Comparison of ENCODE assay signal across 30 mouse cellular contexts in genomic region chr9:91456253-91456823, GRCm38 (mm10).
A peak's percentile ranks its signal among the peaks of the same experiment; 100 is the strongest.
DNase-seq lines count a peak whose midpoint lies in the region; ATAC-seq lines count a peak whose summit lies in the region.
"Had no signal": no experiment of that assay in that cellular context is flagged by ENCODE, and none has a peak within 500 bp of the region (broad histone marks: within the 10 kb centered on the region; RNA-seq: fewer than 3 reads in every experiment).

No protein-coding gene starts in this region.

- H3K36me3 ChIP-seq in hindbrain, embryonic 16.5 days (ENCODE audit: control insufficient read depth, insufficient read depth, low read length) = no peaks in the 10 kb centered on the region
- no peaks in the 10 kb centered on the region for H3K36me3 ChIP-seq in hindbrain, embryonic 12.5 days
- H3K36me3 ChIP-seq in neural tube, embryonic 11.5 days (ENCODE audit: control insufficient read depth, insufficient read depth, low read length) = no peaks in the 10 kb centered on the region
- H3K36me3 ChIP-seq in neural tube, embryonic 15.5 days = no peaks in the 10 kb centered on the region
- H3K36me3 ChIP-seq in forebrain, embryonic 14.5 days (ENCODE audit: control insufficient read depth, insufficient read depth, low read length) = no peaks in the 10 kb centered on the region
- H3K36me3 ChIP-seq: heart, embryonic 13.5 days; limb, embryonic 10.5 days; limb, embryonic 15.5 days; liver, embryonic 13.5 days had no signal

- DNase-seq in neural tube, embryonic 11.5 days (ENCODE audit: low spot score) = no peak
- DNase-seq in forebrain, embryonic 14.5 days (ENCODE audit: low spot score) = peak; percentile 78
- no peak for DNase-seq in adrenal gland, postnatal 25 days
- DNase-seq: adrenal gland, postnatal 36 days; B cell, adult 2 months; cerebellum, adult 2 months; cerebellum, postnatal 36 days; gastrocnemius, adult 2 months; gastrocnemius, postnatal 36 days; heart, adult 2 months; heart, postnatal 10 days; kidney, adult 11 months; kidney, postnatal 14 days; layer of hippocampus, adult 9-11 months; liver, embryonic 13.5 days; lung, adult 18-20 months; right cerebral cortex, adult 18-20 months; spleen, adult 18-20 months; thymus, postnatal 14 days had no signal

- H3K4me3 ChIP-seq in hindbrain, embryonic 16.5 days (ENCODE audit: low read length) = no peak overlapping the region
- H3K4me3 ChIP-seq in hindbrain, embryonic 12.5 days = no peak overlapping the region
- H3K4me3 ChIP-seq in neural tube, embryonic 11.5 days (ENCODE audit: low read depth, low read length) = no peak overlapping the region
- H3K4me3 ChIP-seq in neural tube, embryonic 15.5 days (replicated peaks) = no peak overlapping the region
- no peak overlapping the region for H3K4me3 ChIP-seq in forebrain, embryonic 14.5 days (ENCODE audit: low read depth, low read length)
- H3K4me3 ChIP-seq: gastrocnemius, adult 2 months; heart, adult 2 months; heart, embryonic 13.5 days; limb, embryonic 10.5 days; limb, embryonic 15.5 days; liver, embryonic 13.5 days; myocyte had no signal

- H3K27me3 ChIP-seq in hindbrain, embryonic 16.5 days (replicated peaks; ENCODE audit: control insufficient read depth, insufficient read depth, low read length) = no peaks in the 10 kb centered on the region
- H3K27me3 ChIP-seq in hindbrain, embryonic 12.5 days = no peaks in the 10 kb centered on the region
- no peaks in the 10 kb centered on the region for H3K27me3 ChIP-seq in neural tube, embryonic 11.5 days (ENCODE audit: control insufficient read depth, insufficient read depth, low read length)
- no peaks in the 10 kb centered on the region for H3K27me3 ChIP-seq in neural tube, embryonic 15.5 days (replicated peaks)
- H3K27me3 ChIP-seq in forebrain, embryonic 14.5 days (replicated peaks; ENCODE audit: control insufficient read depth, insufficient read depth, low read length) = no peaks in the 10 kb centered on the region
- H3K27me3 ChIP-seq: heart, embryonic 13.5 days; limb, embryonic 15.5 days; liver, embryonic 13.5 days had no signal

- no peak overlapping the region for H3K9ac ChIP-seq in hindbrain, embryonic 16.5 days (ENCODE audit: low read depth, low read length)
- no peak overlapping the region for H3K9ac ChIP-seq in hindbrain, embryonic 12.5 days
- H3K9ac ChIP-seq in neural tube, embryonic 11.5 days (ENCODE audit: low read length) = no peak overlapping the region
- H3K9ac ChIP-seq in neural tube, embryonic 15.5 days (replicated peaks) = no peak overlapping the region
- H3K9ac ChIP-seq in forebrain, embryonic 14.5 days (ENCODE audit: low read length) = no peak overlapping the region
- H3K9ac ChIP-seq: heart, embryonic 13.5 days; limb, embryonic 15.5 days; liver, embryonic 13.5 days had no signal

- no peak overlapping the region for H3K27ac ChIP-seq in hindbrain, embryonic 16.5 days (ENCODE audit: low read depth, low read length)
- no peak overlapping the region for H3K27ac ChIP-seq in hindbrain, embryonic 12.5 days
- H3K27ac ChIP-seq in neural tube, embryonic 11.5 days (ENCODE audit: low read depth, low read length) = no peak overlapping the region
- H3K27ac ChIP-seq in neural tube, embryonic 15.5 days (replicated peaks) = no peak overlapping the region
- H3K27ac ChIP-seq in forebrain, embryonic 14.5 days (ENCODE audit: low read depth, low read length) = no peak overlapping the region
- H3K27ac ChIP-seq: gastrocnemius, adult 2 months; heart, adult 2 months; heart, embryonic 13.5 days; limb, embryonic 10.5 days; limb, embryonic 15.5 days; liver, embryonic 13.5 days; macrophage had no signal

- WGBS in hindbrain, embryonic 16.5 days = 50% methylated on average over 1 of the region's 1 CpGs
- 71% methylated on average over 1 of the region's 1 CpGs for WGBS in hindbrain, embryonic 12.5 days
- WGBS in neural tube, embryonic 11.5 days = 65% methylated on average over 1 of the region's 1 CpGs
- 35% methylated on average over 1 of the region's 1 CpGs for WGBS in neural tube, embryonic 15.5 days
- 59% methylated on average over 1 of the region's 1 CpGs for WGBS in forebrain, embryonic 14.5 days

- H3K4me2 ChIP-seq in hindbrain, embryonic 16.5 days (ENCODE audit: low read length) = no peak overlapping the region
- H3K4me2 ChIP-seq in hindbrain, embryonic 12.5 days (replicated peaks) = no peak overlapping the region
- no peak overlapping the region for H3K4me2 ChIP-seq in neural tube, embryonic 11.5 days (ENCODE audit: low read depth)
- H3K4me2 ChIP-seq in neural tube, embryonic 15.5 days = no peak overlapping the region
- no peak overlapping the region for H3K4me2 ChIP-seq in forebrain, embryonic 14.5 days (ENCODE audit: low read length)
- H3K4me2 ChIP-seq: heart, embryonic 13.5 days; limb, embryonic 15.5 days; liver, embryonic 13.5 days had no signal

- ATAC-seq in hindbrain, embryonic 16.5 days = peak; percentile 67
- ATAC-seq in hindbrain, embryonic 12.5 days (ENCODE audit: low FRiP score) = no peak
- ATAC-seq in neural tube, embryonic 11.5 days (ENCODE audit: insufficient read depth, low FRiP score, low TSS enrichment) = peak; percentile 31; the same call in 1 of the 2 replicates
- no peak for ATAC-seq in neural tube, embryonic 15.5 days (ENCODE audit: low FRiP score)
- ATAC-seq in forebrain, embryonic 14.5 days = peak; percentile 92
- no peak for ATAC-seq in megakaryocyte, adult 5-6 weeks (ENCODE audit: poor library complexity, severe bottlenecking)
- ATAC-seq: inflammation-experienced regulatory T-cells, adult 6 months; lung, postnatal 0 days had no signal

- H3K4me1 ChIP-seq in hindbrain, embryonic 16.5 days (ENCODE audit: control insufficient read depth, insufficient read depth, low read depth, low read length) = no peaks in the 10 kb centered on the region; the same call in 1 of the 2 replicates
- H3K4me1 ChIP-seq in hindbrain, embryonic 12.5 days = no peaks in the 10 kb centered on the region
- no peaks in the 10 kb centered on the region for H3K4me1 ChIP-seq in neural tube, embryonic 11.5 days (ENCODE audit: control insufficient read depth, insufficient read depth, low read length)
- H3K4me1 ChIP-seq in neural tube, embryonic 15.5 days = no peaks in the 10 kb centered on the region
- no peaks in the 10 kb centered on the region for H3K4me1 ChIP-seq in forebrain, embryonic 14.5 days (ENCODE audit: control insufficient read depth, insufficient read depth, low read length)
- H3K4me1 ChIP-seq: heart, embryonic 13.5 days; limb, embryonic 10.5 days; limb, embryonic 15.5 days; liver, embryonic 13.5 days had no signal

- H3K9me3 ChIP-seq in hindbrain, embryonic 16.5 days (ENCODE audit: control insufficient read depth, low read length) = no peaks in the 10 kb centered on the region
- H3K9me3 ChIP-seq in hindbrain, embryonic 12.5 days (replicated peaks) = no peaks in the 10 kb centered on the region
- no peaks in the 10 kb centered on the region for H3K9me3 ChIP-seq in neural tube, embryonic 11.5 days (ENCODE audit: control insufficient read depth, low read length)
- H3K9me3 ChIP-seq in neural tube, embryonic 15.5 days (replicated peaks) = no peaks in the 10 kb centered on the region
- H3K9me3 ChIP-seq in forebrain, embryonic 14.5 days (replicated peaks; ENCODE audit: control insufficient read depth, low read length) = no peaks in the 10 kb centered on the region
- H3K9me3 ChIP-seq: heart, embryonic 13.5 days; limb, embryonic 10.5 days; limb, embryonic 15.5 days; liver, embryonic 13.5 days had no signal

Comparison
In these comparisons a context has a peak if more than half of its experiments do, and no peak if none do; other contexts are left out.
1. ATAC-seq: peak in hindbrain, embryonic 16.5 days (single experiment), neural tube, embryonic 11.5 days (single experiment) and forebrain, embryonic 14.5 days (single experiment); none in hindbrain, embryonic 12.5 days (single experiment), neural tube, embryonic 15.5 days (single experiment) and megakaryocyte, adult 5-6 weeks (single experiment).